Mouse (Mus musculus) liver (tissue): Measurements from ENCODE around the gene Ncoa6.
A peak's percentile ranks its signal among the peaks of the same experiment; 100 is the strongest.

ENCODE experiments used
- DNase-seq: peaks from one replicate; pipeline ENCODE4 v3.0.0-alpha.2; 2020; ENCODE audit warnings: mixed read lengths

Ncoa6 gene

GRCm38 (mm10) chr2:155420911-155421310 lies 52.8 kb downstream of the Ncoa6 start:
- DNase-seq: no peak

GRCm38 (mm10) chr2:155404635-155405034 lies 69.1 kb downstream of the Ncoa6 start:
- no peak for DNase-seq

- no peak for DNase-seq
Observed at GRCm38 (mm10) chr2:155401926-155402325, 71.8 kb downstream of the Ncoa6 start.

GRCm38 (mm10) chr2:155400276-155400675 lies 73.4 kb downstream of the Ncoa6 start:
- no peak for DNase-seq

GRCm38 (mm10) chr2:155394586-155394985 lies 79.1 kb downstream of the Ncoa6 start:
- no peak for DNase-seq

GRCm38 (mm10) chr2:155388573-155388972 lies 85.1 kb downstream of the Ncoa6 start:
- DNase-seq: no peak

- DNase-seq: no peak
Observed at GRCm38 (mm10) chr2:155387052-155387451, 86.6 kb downstream of the Ncoa6 start.

- no peak for DNase-seq
Observed at GRCm38 (mm10) chr2:155386534-155386899, 87.2 kb downstream of the Ncoa6 start.

- no peak for DNase-seq
Observed at GRCm38 (mm10) chr2:155385731-155386533, 87.8 kb downstream of the Ncoa6 start.

- DNase-seq: peak; percentile 79
Observed at GRCm38 (mm10) chr2:155385090-155385489, 88.6 kb downstream of the Ncoa6 start.

GRCm38 (mm10) chr2:155382791-155383438 lies 90.8 kb downstream of the Ncoa6 start:
- no peak for DNase-seq

- DNase-seq: no peak
Observed at GRCm38 (mm10) chr2:155382332-155382700, 91.4 kb downstream of the Ncoa6 start.

GRCm38 (mm10) chr2:155381643-155382331 lies 91.9 kb downstream of the Ncoa6 start:
- peak; percentile 96 for DNase-seq

GRCm38 (mm10) chr2:155381060-155381437 lies 92.6 kb downstream of the Ncoa6 start:
- DNase-seq: no peak

- no peak for DNase-seq
Observed at GRCm38 (mm10) chr2:155380261-155381059, 93.2 kb downstream of the Ncoa6 start, which contains the start of gene Trp53inp2. TSS of gene Trp53inp2 (plus strand) at chr2:155381059.

- no peak for DNase-seq
Observed at GRCm38 (mm10) chr2:155376191-155376590, 97.5 kb downstream of the Ncoa6 start.

GRCm38 (mm10) chr2:155374521-155374920 lies 99.2 kb downstream of the Ncoa6 start:
- DNase-seq: no peak

- no peak for DNase-seq
Observed at GRCm38 (mm10) chr2:155373886-155374285, 99.8 kb downstream of the Ncoa6 start.

GRCm38 (mm10) chr2:155373302-155373701 lies 100.4 kb downstream of the Ncoa6 start:
- no peak for DNase-seq

GRCm38 (mm10) chr2:155372451-155372850 lies 101.2 kb downstream of the Ncoa6 start:
- no peak for DNase-seq

GRCm38 (mm10) chr2:155369333-155369883 lies 104.3 kb downstream of the Ncoa6 start:
- peak; percentile 38 for DNase-seq

- no peak for DNase-seq
Observed at GRCm38 (mm10) chr2:155367635-155368284, 105.9 kb downstream of the Ncoa6 start.
